Mouse (Mus musculus) liver, postnatal 0 days (tissue): ENCODE measurements around the gene Rbms1. TPM values are rescaled to one million over a fixed set of nuclear protein-coding genes. Genes with fewer than 3 reads are reported as not detected.
A peak's percentile ranks its signal among the peaks of the same experiment; 100 is the strongest.

Experiments used
- ATAC-seq: fragments of 200-750 bp; cut with Nextera tagmentation; 2 replicates; pipeline ENCODE4 v1.8.0; 2017; ENCODE audit warnings: mild to moderate bottlenecking, moderate library complexity
- DNase-seq: peaks from one replicate; pipeline ENCODE4 v3.0.0-alpha.2; 2016
- H3K27ac ChIP-seq: fragments of 300-500 bp; sonication (generic); 2 replicates; pipeline ENCODE4 v1.5.1; 2014; ENCODE audit warnings: antibody characterized with exemption, moderate library complexity, mild to moderate bottlenecking, low read depth
- H3K27me3 ChIP-seq: fragments of 300-500 bp; sonication (generic); 2 replicates; pipeline ENCODE4 v1.6.1; 2014; ENCODE audit warnings: low read length, control low read depth, mixed read lengths; ENCODE audit not compliant: insufficient read depth
- H3K36me3 ChIP-seq: fragments of 300-500 bp; sonication (generic); replicated peaks from 2 replicates; pipeline ENCODE4 v1.6.1; 2014; ENCODE audit warnings: mild to moderate bottlenecking, control low read depth, low read length, moderate library complexity, mixed read lengths; ENCODE audit not compliant: insufficient read depth
- H3K4me1 ChIP-seq: fragments of 300-500 bp; sonication (generic); 2 replicates; pipeline ENCODE4 v1.6.1; 2014; ENCODE audit warnings: antibody characterized with exemption, mild to moderate bottlenecking, control low read depth; ENCODE audit not compliant: insufficient read depth
- H3K4me2 ChIP-seq: fragments of 300-500 bp; sonication (generic); 2 replicates; pipeline ENCODE4 v1.6.1; 2014; ENCODE audit warnings: low read depth, mild to moderate bottlenecking, low read length, moderate library complexity, mixed read lengths
- H3K4me3 ChIP-seq: fragments of 300-500 bp; sonication (generic); 2 replicates; pipeline ENCODE4 v1.5.1; 2014; ENCODE audit warnings: low read depth, low read length
- H3K9ac ChIP-seq: fragments of 300-500 bp; sonication (generic); replicated peaks from 2 replicates; pipeline ENCODE4 v1.6.1; 2014; ENCODE audit warnings: mild to moderate bottlenecking, moderate library complexity
- H3K9me3 ChIP-seq: fragments of 300-500 bp; sonication (generic); 2 replicates; pipeline ENCODE4 v1.6.1; 2016; ENCODE audit warnings: mild to moderate bottlenecking, control low read depth, low read length, mixed read lengths
- CTCF ChIP-seq: sonication (generic); IDR thresholded peaks from 2 replicates; pipeline ENCODE4 v1.5.1; 2016; ENCODE audit warnings: antibody characterized with exemption, low read depth
- EP300 ChIP-seq: IDR thresholded peaks from 2 replicates; pipeline ENCODE4 v1.6.1; 2016; ENCODE audit warnings: antibody characterized with exemption, low read depth, mild to moderate bottlenecking
- WGBS: fragments of 180-500 bp; shearing (Covaris S2); extraction: QIAGEN DNeasy Blood & Tissue Kit; methylation state at CpG from one replicate; pipeline ENCODE4 v1.1.7; 2014; ENCODE audit not compliant: insufficient replicate concordance; 5-methylcytosine and 5-hydroxymethylcytosine counted together
- polyA plus RNA-seq: library from polyadenylated mRNA; unstranded; fragments of >200 nt; fragmentation: Nextera tagmentation; extraction: Ambion mirVana; gene quantifications from 2 replicates; pipeline ENCODE4 v1.2.1, GENCODE M21; 2015

Gene Rbms1
- polyA plus RNA-seq, 1 experiment from 2014 or later: 38.5 TPM

GRCm38 (mm10) chr2:60802191-60802590 lies 160.8 kb downstream of the Rbms1 start:
- WGBS: 34% methylated on average over 4 of the region's 4 CpGs
- Histone ChIP-seq H3K4me2 (peak overlapping the region; percentile 7; the same call in 1 of the 2 replicates), H3K9ac (no peak overlapping the region), H3K27me3 (no peaks in the 10 kb centered on the region), H3K27ac (peak overlapping the region; percentile 92), H3K4me1 (peaks cover 41% of the 10 kb centered on the region), H3K4me3 (no peak overlapping the region), H3K36me3 (no peaks in the 10 kb centered on the region), H3K9me3 (no peaks in the 10 kb centered on the region)
- ATAC-seq (peak; percentile 30), DNase-seq (no peak)
- TF ChIP-seq EP300 (no peak), CTCF (peak; percentile 64)

GRCm38 (mm10) chr2:60801571-60802155 lies 161.3 kb downstream of the Rbms1 start:
- peaks cover 43% of the 10 kb centered on the region for H3K4me1 ChIP-seq
- peaks cover 4% of the 10 kb centered on the region; the same call in 1 of the 2 replicates for H3K36me3 ChIP-seq
- no peak for TF ChIP-seq CTCF
- no peak for TF ChIP-seq EP300
- 66% methylated on average over 12 of the region's 12 CpGs for WGBS
- 0 out of 2 replicates have a peak overlapping the region, but pooled peaks have one; percentile 14 for H3K4me3 ChIP-seq
- no peak for DNase-seq
- no peaks in the 10 kb centered on the region for H3K9me3 ChIP-seq
- no peak for ATAC-seq
- no peaks in the 10 kb centered on the region for H3K27me3 ChIP-seq
- H3K27ac ChIP-seq: peak overlapping the region; percentile 92
- peak overlapping the region; percentile 49 for H3K4me2 ChIP-seq
- peak overlapping the region; percentile 26; the same call in 1 of the 2 replicates for H3K9ac ChIP-seq

GRCm38 (mm10) chr2:60800921-60801558 lies 162.0 kb downstream of the Rbms1 start:
- H3K4me3 ChIP-seq: peak overlapping the region; percentile 14; the same call in 1 of the 2 replicates

GRCm38 (mm10) chr2:60799816-60800215 lies 163.2 kb downstream of the Rbms1 start:
- Histone ChIP-seq H3K4me3 (no peak overlapping the region), H3K9ac (no peak overlapping the region), H3K9me3 (no peaks in the 10 kb centered on the region), H3K27me3 (no peaks in the 10 kb centered on the region), H3K4me1 (peaks cover 39% of the 10 kb centered on the region), H3K36me3 (peaks cover 15% of the 10 kb centered on the region), H3K27ac (no peak overlapping the region), H3K4me2 (no peak overlapping the region)
- DNase-seq (no peak), ATAC-seq (no peak)
- 83% methylated on average over 7 of the region's 7 CpGs for WGBS
- TF ChIP-seq EP300: no peak
- TF ChIP-seq CTCF: no peak

More at GRCm38 (mm10) chr2:60800921-60801558, 162.0 kb downstream of the Rbms1 start:
- WGBS: 49% methylated on average over 15 of the region's 15 CpGs
- Histone ChIP-seq H3K36me3 (peaks cover 8% of the 10 kb centered on the region), H3K4me1 (peaks cover 45% of the 10 kb centered on the region), H3K9me3 (no peaks in the 10 kb centered on the region), H3K27me3 (no peaks in the 10 kb centered on the region), H3K4me2 (peak overlapping the region; percentile 49), H3K27ac (peak overlapping the region; percentile 92), H3K9ac (0 out of 2 replicates have a peak overlapping the region, but pooled peaks have one; percentile 26)
- TF ChIP-seq EP300 (no peak), CTCF (no peak)
- ATAC-seq (peak; percentile 24; the same call in 1 of the 2 replicates), DNase-seq (no peak)

- Histone ChIP-seq H3K4me2 (no peak overlapping the region), H3K4me1 (peaks cover 31% of the 10 kb centered on the region), H3K4me3 (no peak overlapping the region), H3K9me3 (no peaks in the 10 kb centered on the region), H3K36me3 (peaks cover 16% of the 10 kb centered on the region), H3K9ac (no peak overlapping the region), H3K27ac (0 out of 2 replicates have a peak overlapping the region, but pooled peaks have one; percentile 34), H3K27me3 (no peaks in the 10 kb centered on the region)
- 84% methylated on average over 17 of the region's 17 CpGs for WGBS
- no peak for DNase-seq
- ATAC-seq: no peak
- TF ChIP-seq CTCF (no peak), EP300 (no peak)
Observed at GRCm38 (mm10) chr2:60798767-60799529, 164.0 kb downstream of the Rbms1 start.
